Mouse (Mus musculus) heart, adult 2 months (tissue): ENCODE measurements around the gene Acsm3.

Experiments used
- CTCF ChIP-seq: fragments of 200-600 bp; IDR thresholded peaks from 2 replicates; pipeline ENCODE4 v1.8.1; 2022; ENCODE audit warnings: antibody characterized with exemption, mild to moderate bottlenecking, moderate library complexity
- POLR2A ChIP-seq: fragments of 200-500 bp; IDR thresholded peaks from 2 replicates; pipeline ENCODE4 v1.6.1; 2011; ENCODE audit warnings: mild to moderate bottlenecking, low read depth, low read length, control low read depth; ENCODE audit not compliant: insufficient read depth

DNA sequence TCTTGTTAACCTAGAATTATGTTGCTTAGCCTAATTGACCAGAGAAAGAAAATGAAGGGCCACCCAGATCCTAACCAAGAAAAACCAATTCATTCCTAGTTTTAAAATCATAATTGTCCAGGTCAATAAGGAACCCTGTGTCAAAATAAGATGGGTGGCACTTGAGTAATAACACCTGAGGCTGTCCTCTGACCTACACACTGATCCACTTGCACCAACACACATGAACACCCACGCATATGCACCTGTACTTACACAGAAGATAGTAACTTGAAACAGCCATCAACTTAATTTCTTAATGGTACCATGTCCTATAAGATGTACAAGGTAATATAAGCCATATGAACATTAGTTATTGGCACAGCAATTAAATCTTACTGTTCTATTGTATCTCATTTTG lies 7.0 kb upstream of the Acsm3 start:
- TF ChIP-seq POLR2A (no peak), CTCF (no peak)
